In the genomic region with DNA sequence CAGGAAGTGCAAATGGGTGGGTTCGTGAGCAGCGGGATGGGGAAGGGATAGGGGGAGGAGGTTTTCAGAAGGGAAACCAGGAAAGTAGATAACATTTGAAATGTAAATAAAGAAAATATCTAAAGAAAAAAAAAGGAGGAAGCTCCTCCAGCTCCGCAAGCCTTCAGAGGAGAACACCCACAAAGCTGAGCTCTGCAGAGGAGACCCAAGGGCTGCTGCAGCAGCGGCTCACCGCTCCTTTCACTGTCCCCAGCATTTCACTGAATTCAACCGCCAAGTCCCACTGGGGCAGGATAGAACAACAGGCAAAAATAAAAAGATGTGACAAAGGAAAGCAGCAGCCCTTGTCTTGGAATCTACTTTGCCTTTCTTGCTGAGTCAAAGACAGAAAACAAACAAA, we compare ENCODE assay signal across 23 mouse cellular contexts.
"Had no signal": no experiment of that assay in that cellular context is flagged by ENCODE, and none has a peak within 500 bp of the region (broad histone marks: within the 10 kb centered on the region; RNA-seq: fewer than 3 reads in every experiment).

No protein-coding gene starts in this region.

- ATAC-seq: liver, postnatal 0 days; midbrain, embryonic 15.5 days had no signal

- DNase-seq: kidney, adult 2 months; kidney, postnatal 14 days; kidney, postnatal 4 days; left cerebral cortex, postnatal 4 days; liver, postnatal 0 days; lung, postnatal 10 days; right cerebral cortex, adult 18-20 months; right cerebral cortex, postnatal 14 days; right cerebral cortex, postnatal 4 days; thymus, adult 2 months; thymus, postnatal 14 days; thymus, postnatal 4 days had no signal

- H3K27me3 ChIP-seq: kidney, embryonic 15.5 days; limb, embryonic 12.5 days; limb, embryonic 15.5 days; midbrain, embryonic 12.5 days; midbrain, embryonic 15.5 days; neural tube, embryonic 12.5 days; neural tube, embryonic 15.5 days had no signal

- H3K4me2 ChIP-seq: kidney, embryonic 15.5 days; limb, embryonic 12.5 days; limb, embryonic 15.5 days; liver, embryonic 11.5 days; midbrain, embryonic 12.5 days; midbrain, embryonic 15.5 days; neural tube, embryonic 12.5 days; neural tube, embryonic 15.5 days had no signal

- H3K9me3 ChIP-seq: kidney, embryonic 15.5 days; limb, embryonic 12.5 days; limb, embryonic 15.5 days; midbrain, embryonic 12.5 days; midbrain, embryonic 15.5 days; neural tube, embryonic 12.5 days; neural tube, embryonic 15.5 days had no signal

- H3K27ac ChIP-seq: kidney, embryonic 15.5 days; limb, embryonic 12.5 days; limb, embryonic 15.5 days; liver, embryonic 14.5 days; macrophage; midbrain, embryonic 12.5 days; midbrain, embryonic 15.5 days; neural tube, embryonic 12.5 days; neural tube, embryonic 15.5 days; stomach, postnatal 0 days had no signal

- H3K9ac ChIP-seq: kidney, embryonic 15.5 days; limb, embryonic 12.5 days; limb, embryonic 15.5 days; liver, embryonic 14.5 days; liver, postnatal 0 days; midbrain, embryonic 12.5 days; midbrain, embryonic 15.5 days; neural tube, embryonic 12.5 days; neural tube, embryonic 15.5 days had no signal

- H3K4me1 ChIP-seq: kidney, embryonic 15.5 days; midbrain, embryonic 12.5 days; midbrain, embryonic 15.5 days; neural tube, embryonic 12.5 days; neural tube, embryonic 15.5 days had no signal

- H3K36me3 ChIP-seq: limb, embryonic 15.5 days; midbrain, embryonic 15.5 days; neural tube, embryonic 12.5 days; neural tube, embryonic 15.5 days had no signal

- H3K4me3 ChIP-seq: kidney, embryonic 15.5 days; limb, embryonic 12.5 days; limb, embryonic 15.5 days; midbrain, embryonic 12.5 days; midbrain, embryonic 15.5 days; neural tube, embryonic 12.5 days; neural tube, embryonic 15.5 days had no signal
